Mouse (Mus musculus): ENCODE data around the gene Gm43552.

The Gm43552 gene

DNA sequence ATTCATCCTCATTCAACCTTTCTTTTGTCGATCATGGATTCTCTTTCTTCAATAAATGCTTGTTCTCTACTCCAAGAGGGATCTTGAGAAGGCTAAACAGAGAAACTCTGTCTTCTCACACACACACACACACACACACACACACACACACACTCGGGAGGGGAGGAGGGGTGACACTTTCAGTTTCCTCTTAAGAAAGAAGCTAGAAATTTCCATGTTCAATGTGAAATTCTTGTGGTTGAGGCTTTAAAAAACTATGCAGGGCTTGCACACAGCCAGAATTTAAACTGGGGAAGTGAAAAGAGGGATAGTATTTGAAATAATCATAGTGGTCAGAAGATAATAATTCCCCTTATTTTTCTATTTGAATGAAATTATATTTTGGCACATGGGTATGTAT is 16.8 kb downstream of the Gm43552 start:
- POLR2A ChIA-PET = interaction anchor here in 2 of 4 experiments (0.5 to 0.8 kb wide), 4 partner anchors 10 to 328 kb away, joined by 3 to 4 read pairs (median 4); no protein-coding TSS in a partner anchor
- CTCF ChIA-PET = interaction anchor here in 2 of 4 experiments (0.6 kb wide), 2 partner anchors 223 to 1581 kb away, joined by 3 read pairs; no protein-coding TSS in a partner anchor

DNA sequence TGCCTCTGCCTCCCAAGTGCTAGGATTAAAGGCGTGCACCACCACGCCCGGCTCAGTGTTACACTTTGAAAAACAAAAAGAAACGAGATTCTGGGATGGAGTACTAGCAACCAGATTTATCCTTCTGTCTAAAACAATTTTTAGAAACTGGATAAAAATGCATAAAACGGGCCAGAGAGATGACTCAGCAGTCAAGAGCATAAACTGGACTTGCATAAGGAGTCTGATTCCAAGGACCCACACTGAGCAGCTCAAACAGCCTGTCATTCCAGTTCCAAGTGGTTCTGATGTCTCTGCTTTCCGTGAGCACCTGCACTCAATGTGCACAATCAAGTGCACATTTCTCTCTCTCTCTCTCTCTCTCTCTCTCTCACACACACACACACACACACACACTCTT is 22.9 kb downstream of the Gm43552 start:
- CTCF ChIA-PET = no interaction called here

DNA sequence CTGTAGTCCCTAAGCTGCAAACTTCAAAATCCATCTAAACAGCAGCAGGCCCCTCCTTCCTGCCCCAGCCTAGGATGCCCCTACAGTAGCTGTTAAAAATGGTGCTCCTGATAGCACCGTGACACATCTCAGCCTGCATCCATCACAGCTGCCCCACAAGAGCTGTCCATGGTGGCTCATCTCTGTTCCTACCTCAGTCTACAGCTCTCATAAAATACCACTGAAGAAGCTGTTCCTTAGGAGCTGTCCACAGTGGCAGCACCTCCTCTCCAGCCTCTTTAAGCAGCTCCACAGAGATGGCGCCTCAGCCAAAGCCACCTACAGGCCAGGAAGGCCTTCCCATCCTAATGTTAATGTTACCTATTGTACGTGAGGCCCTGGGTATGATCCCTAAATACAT is 25.7 kb downstream of the Gm43552 start:
- POLR2A ChIA-PET = interaction anchor here in 3 of 4 experiments (0.6 to 2.1 kb wide), 20 partner anchors 13 to 162 kb away, joined by 3 to 11 read pairs (median 4); partner anchors contain the start of genes Lias (in 3 of the 3), Rpl9 (in 3 of the 3) and Ugdh (in 2 of the 3)
- CTCF ChIA-PET = interaction anchor here in 2 of 4 experiments (0.8 to 1.5 kb wide), 7 partner anchors 18 to 310 kb away, joined by 3 to 7 read pairs (median 4); partner anchors contain the start of genes Gm43552 (in 1 of the 2), Smim14 (in 1 of the 2) and Ube2k (in 1 of the 2)

More for the DNA sequence above, 22.9 kb downstream of the Gm43552 start:
- POLR2A ChIA-PET = interaction anchor here in 2 of 4 experiments (1.0 to 2.3 kb wide), 4 partner anchors 11 to 79 kb away, joined by 3 to 8 read pairs (median 4); partner anchors contain the start of genes Lias (in 2 of the 2) and Rpl9 (in 2 of the 2)

DNA sequence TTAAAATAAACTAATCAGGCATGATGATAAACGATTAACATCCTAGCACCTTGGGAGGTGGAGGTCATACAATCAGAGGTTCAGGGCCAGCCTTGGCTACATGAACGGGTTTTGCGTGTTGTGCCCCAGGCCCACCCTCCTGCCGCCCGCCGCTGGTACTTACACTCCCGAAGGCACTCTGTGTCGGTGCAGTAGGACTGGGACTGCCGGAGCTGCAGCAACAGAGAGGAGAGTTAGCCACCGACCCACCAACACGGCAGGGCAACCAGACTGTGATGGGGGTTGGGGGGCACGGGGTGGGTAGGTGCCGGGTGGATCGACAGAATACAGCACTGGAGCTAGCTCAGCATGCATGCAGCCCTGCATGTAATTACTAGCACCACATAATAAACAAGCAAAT is 32.3 kb downstream of the Gm43552 start:
- POLR2A ChIA-PET = interaction anchor here in 2 of 4 experiments (0.8 to 1.5 kb wide), 8 partner anchors 12 to 32 kb away, joined by 3 to 6 read pairs (median 4); partner anchors contain the start of gene Gm43552 (in 1 of the 2)
- CTCF ChIA-PET = no interaction called here

DNA sequence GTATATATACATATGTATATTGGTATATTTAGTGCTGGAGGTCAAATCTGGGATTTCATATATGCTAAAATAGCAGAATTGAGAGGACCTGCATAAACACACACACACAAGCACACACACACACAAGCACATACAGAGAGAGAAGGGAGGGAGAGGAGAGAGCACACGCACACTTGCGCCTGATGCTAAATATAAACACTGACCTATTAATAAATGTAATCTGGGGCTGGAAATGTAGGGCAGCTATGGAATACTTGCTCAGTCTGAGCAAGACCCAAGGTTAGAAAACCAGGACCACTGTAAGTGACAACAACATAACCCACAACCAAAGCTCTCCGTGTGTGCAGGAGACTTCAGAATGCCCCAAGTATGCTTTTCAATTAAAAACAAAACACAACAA is 33.2 kb downstream of the Gm43552 start:
- CTCF ChIA-PET = interaction anchor here in 1 of 4 experiments (0.8 kb wide), 1 partner anchor 616 kb away, joined by 3 read pairs; no protein-coding TSS in a partner anchor
- POLR2A ChIA-PET = interaction anchor here in 2 of 4 experiments (0.6 to 0.9 kb wide), 4 partner anchors 11 to 68 kb away, joined by 3 to 6 read pairs (median 3); partner anchors contain the start of genes Lias (in 1 of the 2) and Rpl9 (in 1 of the 2)

DNA sequence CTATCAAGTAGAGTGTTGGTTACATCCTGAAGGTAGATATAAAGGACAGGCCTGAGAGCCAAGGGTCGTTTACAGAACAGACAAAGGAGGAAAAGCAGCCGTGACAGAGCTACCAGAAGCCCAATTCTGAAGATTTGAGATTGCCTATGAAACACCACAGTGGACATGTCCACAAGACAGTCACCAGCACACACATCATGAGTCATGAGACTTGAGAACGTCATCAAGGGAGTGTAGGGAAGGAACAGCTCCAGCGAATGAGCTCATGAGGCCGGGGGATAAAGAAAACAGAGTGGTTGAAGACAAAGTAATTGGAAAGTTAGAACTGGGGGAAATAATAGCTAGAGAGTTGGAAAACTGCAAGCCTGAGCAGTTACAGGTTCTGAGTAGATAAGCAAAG is 34.8 kb downstream of the Gm43552 start:
- ChIA-PET CTCF (interaction anchor here in 1 of 4 experiments (0.7 kb wide), 1 partner anchor 23 kb away, joined by 3 read pairs; no protein-coding TSS in a partner anchor), POLR2A (interaction anchor here in 2 of 4 experiments (0.7 to 2.0 kb wide), 4 partner anchors 11 to 51 kb away, joined by 3 to 8 read pairs (median 4); no protein-coding TSS in a partner anchor)

DNA sequence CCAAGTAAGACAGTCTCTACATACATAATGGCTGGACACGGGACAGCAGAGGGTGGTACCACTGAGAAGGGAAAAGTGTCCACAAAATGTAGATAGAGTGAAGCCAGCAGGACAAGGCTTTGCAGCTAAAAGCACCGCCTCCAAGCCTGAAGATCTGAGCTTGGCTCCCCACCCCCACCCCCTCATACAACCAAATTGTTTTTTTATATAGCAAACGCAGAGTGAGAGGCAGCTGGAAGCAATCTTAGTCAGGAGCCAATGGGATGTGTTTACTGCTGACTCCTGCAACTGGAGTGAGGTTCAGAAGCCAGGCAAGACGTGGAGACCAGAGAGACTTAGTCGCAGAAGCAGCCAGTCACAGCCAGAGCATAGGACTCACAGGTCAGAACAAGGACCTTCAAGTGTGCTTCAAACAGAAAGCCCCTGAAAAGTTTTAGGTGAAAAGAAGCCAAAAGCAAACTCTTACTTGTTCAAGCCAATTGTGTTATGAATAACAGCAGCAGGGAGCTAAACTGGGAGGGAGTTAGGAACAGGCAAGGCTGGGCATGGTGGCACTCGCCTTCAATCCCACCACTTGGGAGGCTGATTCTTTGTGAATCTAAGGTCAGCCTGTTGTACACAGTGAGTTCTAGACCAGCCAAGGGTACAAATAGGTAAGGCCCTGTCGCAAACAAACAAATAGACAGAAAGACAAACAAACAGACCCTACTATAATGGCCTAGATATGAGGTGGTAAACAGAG is 35.4 kb downstream of the Gm43552 start:
- CTCF ChIA-PET = no interaction called here
- POLR2A ChIA-PET = interaction anchor here in 1 of 4 experiments (0.7 to 2.0 kb wide), 3 partner anchors 12 to 50 kb away, joined by 3 to 8 read pairs (median 4); no protein-coding TSS in a partner anchor

DNA sequence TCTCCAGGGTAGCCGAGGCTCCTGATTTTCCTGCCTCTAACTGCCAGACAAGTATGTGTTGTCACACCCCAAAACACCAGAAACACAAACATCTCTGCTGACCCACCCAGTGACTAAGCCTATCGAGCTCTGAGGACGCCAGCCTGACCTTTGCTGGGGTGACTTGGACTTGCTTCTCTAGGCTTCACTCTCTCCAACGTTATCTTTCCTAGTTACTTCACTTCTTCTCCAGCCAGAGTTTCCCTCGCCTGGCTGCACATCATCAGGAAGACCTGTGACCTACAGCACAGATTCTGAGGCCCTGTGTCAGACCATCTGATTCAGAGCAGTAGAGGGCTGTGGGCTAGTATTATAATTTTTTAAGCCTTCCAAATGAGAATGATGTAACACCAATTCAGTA is 37.9 kb downstream of the Gm43552 start:
- CTCF ChIA-PET = interaction anchor here in 1 of 4 experiments (0.5 kb wide), 1 partner anchor 11 kb away, joined by 3 read pairs; no protein-coding TSS in a partner anchor
- POLR2A ChIA-PET = interaction anchor here in 2 of 4 experiments (0.8 to 1.6 kb wide), 4 partner anchors 9 to 81 kb away, joined by 3 to 4 read pairs (median 4); partner anchors contain the start of gene Ugdh (in 1 of the 2)

DNA sequence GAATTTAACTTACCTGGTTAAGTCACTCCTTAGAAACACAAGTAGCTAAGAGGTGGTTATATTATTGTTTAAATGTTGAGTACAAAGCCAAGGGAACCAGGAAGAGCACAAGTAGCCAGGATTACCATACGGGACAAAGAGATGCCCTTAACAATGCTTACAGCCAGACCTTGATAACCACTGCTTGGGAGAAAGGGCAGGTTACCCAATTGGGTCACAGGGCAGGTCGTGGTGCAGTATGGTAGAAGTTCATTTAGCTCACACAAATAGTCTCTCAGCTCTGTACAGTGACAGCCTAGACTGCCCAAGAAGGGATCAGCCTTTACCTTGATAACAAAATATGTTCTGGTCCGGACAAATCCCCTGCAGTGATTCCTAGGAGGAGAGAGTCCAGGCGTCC is 43.7 kb downstream of the Gm43552 start:
- CTCF ChIA-PET = interaction anchor here in 1 of 4 experiments (1.5 kb wide), 1 partner anchor 18 kb away, joined by 4 read pairs; no protein-coding TSS in a partner anchor
- POLR2A ChIA-PET = interaction anchor here in 2 of 4 experiments (0.8 to 2.9 kb wide), 17 partner anchors 8 to 77 kb away, joined by 3 to 23 read pairs (median 4); partner anchors contain the start of genes Lias (in 2 of the 2), Rpl9 (in 2 of the 2), Ugdh (in 2 of the 2) and Gm43552 (in 1 of the 2)

DNA sequence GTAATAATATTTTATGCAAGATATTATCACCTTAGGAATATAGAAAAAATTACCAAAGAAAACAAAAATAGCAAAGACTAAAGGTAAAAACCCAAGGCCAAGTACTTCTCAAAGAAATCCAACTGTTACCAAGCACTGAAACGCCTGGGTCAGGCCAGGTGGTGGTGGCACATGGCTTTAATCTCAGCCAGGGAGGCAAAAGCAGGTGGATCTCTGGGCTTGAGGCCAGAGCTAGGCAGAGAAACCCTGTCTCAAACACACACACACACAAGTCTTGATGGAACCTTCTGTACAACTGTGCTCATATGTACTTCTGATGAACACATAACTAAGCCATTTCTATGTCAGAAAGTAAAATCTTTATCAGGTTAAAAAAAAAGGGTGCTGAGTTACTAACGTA is 44.8 kb downstream of the Gm43552 start:
- ChIA-PET CTCF (no interaction called here), POLR2A (interaction anchor here in 2 of 4 experiments (0.8 to 2.9 kb wide), 11 partner anchors 11 to 57 kb away, joined by 3 to 23 read pairs (median 5); partner anchors contain the start of genes Lias (in 2 of the 2), Rpl9 (in 2 of the 2), Ugdh (in 2 of the 2) and Gm43552 (in 1 of the 2))

DNA sequence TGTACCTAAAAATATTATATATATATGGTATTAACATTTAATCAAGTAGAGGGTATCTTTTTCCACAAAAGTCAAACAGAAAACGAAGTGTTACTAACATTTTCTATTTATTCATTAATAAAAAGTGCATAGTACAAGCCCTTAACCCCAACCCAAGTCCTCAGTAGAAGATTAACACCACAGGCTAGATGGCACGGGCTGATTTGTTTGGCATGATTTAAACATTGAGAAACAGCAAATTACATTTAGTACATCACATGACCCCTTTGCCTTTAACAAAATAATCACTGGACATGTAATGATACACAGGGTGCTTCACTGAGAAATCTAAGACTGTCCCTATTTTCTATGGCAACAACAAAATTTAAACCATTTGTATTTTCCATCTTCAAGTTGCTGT is 45.9 kb downstream of the Gm43552 start:
- CTCF ChIA-PET = interaction anchor here in 1 of 4 experiments (0.7 kb wide), 1 partner anchor 135 kb away, joined by 11 read pairs; no protein-coding TSS in a partner anchor
- POLR2A ChIA-PET = interaction anchor here in 2 of 4 experiments (0.6 to 3.1 kb wide), 5 partner anchors 8 to 37 kb away, joined by 3 to 17 read pairs (median 4); partner anchors contain the start of gene Ugdh (in 1 of the 2)

DNA sequence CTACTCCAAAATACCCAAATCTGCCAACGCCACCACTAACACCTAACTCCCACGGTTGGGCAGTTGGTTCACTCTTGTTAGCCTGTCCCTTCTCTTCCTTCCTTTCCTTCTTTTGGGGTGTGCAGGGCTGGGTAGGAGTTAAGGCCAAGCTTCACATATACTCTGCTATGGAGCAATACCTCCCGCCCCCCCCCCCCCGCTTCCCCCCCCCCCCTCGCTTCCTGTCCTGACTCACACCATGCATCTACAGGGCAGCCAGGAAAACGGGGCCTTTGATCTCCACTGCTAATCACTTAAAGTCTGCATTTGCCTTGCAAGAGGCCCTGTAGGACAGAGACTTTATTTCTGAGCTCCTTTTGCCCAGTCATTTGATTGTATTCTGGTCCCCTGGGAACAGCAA is 47.7 kb downstream of the Gm43552 start:
- CTCF ChIA-PET = interaction anchor here in 3 of 4 experiments (0.5 to 1.2 kb wide), 5 partner anchors 9 to 88 kb away, joined by 3 read pairs; partner anchors contain the start of gene Ugdh (in 1 of the 3)

DNA sequence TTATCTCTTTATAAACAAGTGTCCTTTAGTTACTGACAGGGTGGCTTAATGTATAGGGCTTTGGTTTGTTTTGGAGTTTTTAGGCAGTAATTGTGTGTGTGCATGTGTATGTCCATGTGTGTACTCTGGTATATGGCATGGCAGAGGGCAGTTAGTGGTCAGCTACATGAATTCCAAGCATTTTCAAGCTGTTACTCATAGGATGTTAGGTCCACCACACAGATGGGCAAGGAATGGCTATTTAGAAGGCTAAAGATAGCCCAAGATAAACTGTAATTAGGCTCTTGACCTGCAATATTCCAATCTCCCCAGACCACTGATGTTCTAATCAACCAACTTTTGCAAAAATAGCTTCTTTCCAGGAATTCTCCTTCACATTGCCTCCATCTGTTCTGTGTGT is 54.6 kb downstream of the Gm43552 start:
- ChIA-PET POLR2A (interaction anchor here in 2 of 4 experiments (0.5 to 1.1 kb wide), 3 partner anchors 11 to 201 kb away, joined by 3 read pairs; no protein-coding TSS in a partner anchor), CTCF (no interaction called here)

More for the DNA sequence above, 47.7 kb downstream of the Gm43552 start:
- POLR2A ChIA-PET = interaction anchor here in 3 of 4 experiments (0.6 to 3.1 kb wide), 9 partner anchors 10 to 171 kb away, joined by 3 to 17 read pairs (median 4); partner anchors contain the start of gene Ugdh (in 2 of the 3)

DNA sequence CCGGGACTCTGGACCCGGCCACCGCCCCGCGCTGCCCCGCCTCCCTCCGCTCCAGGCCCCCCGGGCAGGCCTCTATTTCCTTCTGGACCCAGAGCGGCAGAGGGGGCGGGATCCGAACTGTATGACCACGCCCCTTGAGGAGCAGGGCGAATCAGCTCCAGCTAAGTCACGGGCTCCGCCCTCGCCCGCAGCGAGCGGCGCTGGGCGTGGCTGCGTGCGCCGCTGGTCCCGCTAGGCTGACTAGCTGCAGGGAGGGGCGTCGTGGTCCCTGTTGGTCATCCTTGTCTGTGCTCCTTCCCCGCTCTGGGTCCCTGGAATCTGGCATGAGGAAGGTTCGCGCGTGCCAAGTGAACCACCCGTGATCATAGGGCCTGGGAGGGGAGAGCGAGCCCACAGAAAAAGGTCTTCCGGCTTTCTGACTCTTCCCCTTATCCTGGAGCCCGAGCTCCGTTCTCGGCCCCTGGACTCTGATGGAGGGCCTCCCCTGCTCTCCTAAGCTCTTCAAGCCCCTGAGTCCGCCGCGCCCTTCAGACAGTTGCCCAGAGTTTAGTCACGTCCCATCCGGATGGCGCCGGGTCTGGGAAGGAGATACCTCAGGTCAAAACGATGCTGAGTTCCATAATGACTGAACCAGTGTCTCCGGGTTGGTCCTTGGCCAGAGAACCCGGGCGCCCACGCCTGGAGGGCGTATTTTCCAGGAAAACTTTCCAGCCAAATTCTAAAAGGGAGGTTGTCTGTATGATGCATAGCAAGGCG is 56.6 kb downstream of the Gm43552 start, which contains the start of gene Ugdh:
Gene Ugdh (minus strand): TSS at position 144 of the 756 bp plus-strand sequence.
- ChIA-PET POLR2A (interaction anchor here (0.5 to 3.1 kb wide), 67 partner anchors 9 to 1240 kb away, joined by 3 to 34 read pairs (median 5); partner anchors contain the start of genes Lias (in 4 of the 4), Rpl9 (in 4 of the 4), Gm43552 (in 3 of the 4) and Rfc1 (in 2 of the 4)), CTCF (interaction anchor here (0.5 to 1.8 kb wide), 14 partner anchors 9 to 796 kb away, joined by 3 to 11 read pairs (median 4); partner anchors contain the start of genes Lias (in 1 of the 4), Rfc1 (in 1 of the 4), Rpl9 (in 1 of the 4) and Tlr1 (in 1 of the 4))

DNA sequence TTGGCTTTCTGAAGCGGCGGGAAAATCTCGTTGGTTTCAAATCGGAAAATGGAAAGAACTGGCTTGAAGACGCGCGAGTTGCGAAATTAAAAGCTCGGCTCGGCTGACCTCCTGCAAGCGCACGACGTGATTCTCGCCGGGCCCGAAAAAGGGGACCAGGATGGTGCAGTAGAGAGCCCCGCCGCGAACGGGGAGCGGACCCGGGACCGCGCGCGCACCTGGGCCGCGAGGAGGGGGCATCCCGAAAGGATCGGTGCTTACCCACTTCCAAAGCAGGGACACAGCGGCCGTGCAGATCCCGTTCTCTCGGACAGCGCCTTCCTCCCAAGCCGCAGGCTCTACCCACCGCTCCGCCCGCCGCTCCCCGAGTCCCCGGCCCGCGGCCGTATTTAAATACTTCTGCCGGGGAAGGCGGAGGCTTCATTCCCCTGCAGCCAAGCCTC is 57.2 kb downstream of the Gm43552 start:
- CTCF ChIA-PET = interaction anchor here (0.5 to 1.8 kb wide), 12 partner anchors 10 to 797 kb away, joined by 3 to 11 read pairs (median 4); partner anchors contain the start of genes Lias (in 1 of the 4), Rfc1 (in 1 of the 4) and Rpl9 (in 1 of the 4)
- POLR2A ChIA-PET = interaction anchor here (0.6 to 3.1 kb wide), 63 partner anchors 8 to 1241 kb away, joined by 3 to 34 read pairs (median 5); partner anchors contain the start of genes Lias (in 4 of the 4), Rpl9 (in 4 of the 4), Gm43552 (in 3 of the 4) and Rfc1 (in 1 of the 4)

DNA sequence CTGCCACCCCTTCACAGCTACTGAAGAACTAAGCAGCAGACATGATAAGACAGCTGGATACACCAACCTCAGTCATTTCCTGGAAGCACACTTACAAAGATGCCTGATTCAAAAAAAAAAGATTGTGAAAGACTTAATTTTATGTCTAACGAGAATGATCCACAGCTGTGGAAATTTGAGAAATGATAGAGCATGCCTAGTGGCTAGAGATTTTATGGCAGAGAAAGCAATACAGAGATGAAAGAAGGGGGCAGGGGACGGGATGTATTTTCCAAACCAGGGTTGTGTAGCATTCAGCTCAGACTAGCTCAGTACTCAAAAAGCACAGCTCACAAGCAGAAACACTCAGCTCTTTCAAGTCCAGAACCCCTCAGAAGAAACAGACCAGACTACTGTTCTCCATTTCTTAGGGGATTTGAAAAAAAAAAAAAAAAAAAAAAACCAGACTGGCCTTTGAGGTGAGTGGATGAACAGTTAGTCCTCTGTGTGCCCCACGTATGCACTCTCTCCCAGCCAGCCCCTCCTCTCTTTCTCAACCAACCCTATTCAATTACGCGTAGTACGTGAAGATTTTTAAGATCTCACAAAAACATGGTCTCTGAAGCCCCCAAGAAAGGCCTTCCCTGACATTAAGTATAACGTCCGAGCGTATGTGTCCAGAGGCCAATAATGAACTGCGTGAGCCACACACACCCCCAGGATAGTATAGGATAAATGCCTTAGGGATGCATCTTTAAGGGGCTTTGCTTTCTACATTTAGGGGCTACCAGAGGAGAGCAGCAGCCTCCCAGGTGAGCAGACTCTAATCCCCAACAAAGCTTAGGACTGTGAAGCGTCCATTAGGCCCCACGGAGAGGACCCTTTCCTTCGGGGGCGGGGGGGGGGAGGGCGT is 57.9 kb downstream of the Gm43552 start:
- ChIA-PET POLR2A (interaction anchor here in 3 of 4 experiments (0.5 to 3.1 kb wide), 53 partner anchors 8 to 1243 kb away, joined by 3 to 34 read pairs (median 5); partner anchors contain the start of genes Gm43552 (in 3 of the 3), Lias (in 2 of the 3), Rpl9 (in 2 of the 3) and Rfc1 (in 1 of the 3)), CTCF (interaction anchor here (0.6 to 1.8 kb wide), 10 partner anchors 19 to 798 kb away, joined by 3 to 11 read pairs (median 4); no protein-coding TSS in a partner anchor)

Measured in embryonic stem cell, embryonic (primary cell).